ENCODE assay signal across 10 mouse cellular contexts in genomic region chr10:42962655-42963054, GRCm38 (mm10).
DNase-seq lines count a peak whose midpoint lies in the region; ATAC-seq and TF ChIP-seq lines count a peak whose summit lies in the region.
"Had no signal": no experiment of that assay in that cellular context is flagged by ENCODE, and none has a peak within 500 bp of the region (broad histone marks: within the 10 kb centered on the region; RNA-seq: fewer than 3 reads in every experiment).

No protein-coding gene starts in this region.

- no peaks in the 10 kb centered on the region for H3K27me3 ChIP-seq in kidney, postnatal 0 days (ENCODE audit: insufficient read depth, low read length)
- H3K27me3 ChIP-seq: hindbrain, embryonic 15.5 days; neural tube, embryonic 12.5 days had no signal

- H3K4me1 ChIP-seq in bone marrow, adult 2 months (ENCODE audit: control insufficient read depth, insufficient read depth, low read length): peaks cover 1% of the 10 kb centered on the region; the same call in 1 of the 2 replicates
- H3K4me1 ChIP-seq in kidney, postnatal 0 days (replicated peaks; ENCODE audit: insufficient read depth, low read length): 0 out of 2 replicates have a peak, but pooled peaks cover 2% of the 10 kb centered on the region

- H3K4me2 ChIP-seq in kidney, postnatal 0 days (ENCODE audit: low read length): no peak overlapping the region
- H3K4me2 ChIP-seq: hindbrain, embryonic 15.5 days; neural tube, embryonic 12.5 days had no signal

- H3K9me3 ChIP-seq in kidney, postnatal 0 days (replicated peaks; ENCODE audit: low read length): no peaks in the 10 kb centered on the region
- H3K9me3 ChIP-seq: hindbrain, embryonic 15.5 days; neural tube, embryonic 12.5 days had no signal

- ATAC-seq in kidney, postnatal 0 days (replicated peaks; ENCODE audit: low FRiP score, low read depth): no peak
- peak; percentile 66 for ATAC-seq in megakaryocyte, adult 5-6 weeks (ENCODE audit: poor library complexity, severe bottlenecking)

- H3K27ac ChIP-seq in gastrocnemius, adult 2 months: peak overlapping the region; percentile 48
- H3K27ac ChIP-seq in bone marrow, adult 2 months (ENCODE audit: control insufficient read depth, insufficient read depth, low read depth, low read length, poor library complexity): peak overlapping the region; percentile 46
- H3K27ac ChIP-seq in kidney, postnatal 0 days: peak overlapping the region; percentile 80; the same call in 1 of the 2 replicates
- H3K27ac ChIP-seq: hindbrain, embryonic 15.5 days; neural tube, embryonic 12.5 days had no signal

- 17% methylated on average over 13 of the region's 13 CpGs for WGBS in bone marrow, adult 2 months
- 83% methylated on average over 13 of the region's 13 CpGs for WGBS in kidney, postnatal 0 days

- no peak for TF ChIP-seq CTCF in gastrocnemius, adult 2 months (IDR thresholded peaks at IDR 0.05)
- TF ChIP-seq CTCF in bone marrow, adult 2 months (IDR thresholded peaks at IDR 0.05; ENCODE audit: control insufficient read depth, insufficient read depth, low read length): no peak
- TF ChIP-seq CTCF in kidney, postnatal 0 days (IDR thresholded peaks at IDR 0.05; ENCODE audit: low read depth): no peak

- peak; percentile 63 for DNase-seq in gastrocnemius, adult 2 months
- DNase-seq in gastrocnemius, postnatal 14 days: no peak
- DNase-seq in kidney, postnatal 0 days (ENCODE audit: low spot score): peak; percentile 65
- no peak for DNase-seq in left cerebral cortex, postnatal 4 days
- DNase-seq in left cerebral cortex, postnatal 14 days (ENCODE audit: low spot score in 2 of 2): no peak
- DNase-seq in frontal cortex, postnatal 25 days (ENCODE audit: low spot score in 2 of 2): no peak

- intact Hi-C loops in gastrocnemius, adult 2 months (cut with DNase I): no loop called here
- intact Hi-C loops in gastrocnemius, postnatal 14 days (cut with DNase I; ENCODE audit: low total_unique reads): no loop called here
- intact Hi-C loops in left cerebral cortex, postnatal 4 days (cut with DNase I): loop anchor here (10.0 kb wide), 1 partner anchor 212 kb away; the partner anchor contains the start of genes 9030612E09Rik and Sobp
- intact Hi-C loops in left cerebral cortex, postnatal 14 days (cut with DNase I): no loop called here

- no peak overlapping the region for H3K4me3 ChIP-seq in gastrocnemius, adult 2 months
- peak overlapping the region; percentile 61 for H3K4me3 ChIP-seq in bone marrow, adult 2 months (replicated peaks; ENCODE audit: control insufficient read depth, low read depth, low read length)
- H3K4me3 ChIP-seq in kidney, postnatal 0 days (replicated peaks; ENCODE audit: low read depth, low read length): no peak overlapping the region
- H3K4me3 ChIP-seq: hindbrain, embryonic 15.5 days; neural tube, embryonic 12.5 days had no signal

- no peak for TF ChIP-seq POLR2A in bone marrow, adult 2 months (IDR thresholded peaks at IDR 0.05; ENCODE audit: borderline replicate concordance, control insufficient read depth, low read depth, low read length)

- H3K9ac ChIP-seq in kidney, postnatal 0 days (ENCODE audit: low read depth, low read length): no peak overlapping the region
- H3K9ac ChIP-seq: hindbrain, embryonic 15.5 days; neural tube, embryonic 12.5 days had no signal

- no peaks in the 10 kb centered on the region for H3K36me3 ChIP-seq in kidney, postnatal 0 days (ENCODE audit: insufficient read depth, low read length)
- H3K36me3 ChIP-seq: hindbrain, embryonic 15.5 days; neural tube, embryonic 12.5 days had no signal

Comparison
In these comparisons a context has a peak if more than half of its experiments do, and no peak if none do; other contexts are left out.
1. DNase-seq: peak in gastrocnemius, adult 2 months (single experiment) and kidney, postnatal 0 days (single experiment); none in gastrocnemius, postnatal 14 days (single experiment), left cerebral cortex, postnatal 4 days (single experiment), left cerebral cortex, postnatal 14 days (0 of 2) and frontal cortex, postnatal 25 days (0 of 2).
2. Peak in every context shown above with its lines, with median percentiles within 50 percentile points of each other: H3K27ac ChIP-seq.